Mouse (Mus musculus): Measurements from ENCODE around the gene Phldb2. TPM values are rescaled to one million over a fixed set of nuclear protein-coding genes. Genes with fewer than 3 reads are reported as not detected.

The Phldb2 gene
- polyA plus RNA-seq, 1 experiment from 2014 or later: 31.8 TPM

GRCm38 (mm10) chr16:45922546-45923229 is 30.7 kb downstream of the Phldb2 start:
- WGBS: 57% methylated on average over 8 of the region's 8 CpGs
- H3K9me3 ChIP-seq: no peaks in the 10 kb centered on the region
- peaks cover 15% of the 10 kb centered on the region; the same call in 1 of the 2 replicates for H3K4me1 ChIP-seq (replicated peaks)
- H3K9ac ChIP-seq: no peak overlapping the region
- H3K4me2 ChIP-seq (replicated peaks): no peak overlapping the region
- H3K4me3 ChIP-seq (replicated peaks): no peak overlapping the region
- H3K27me3 ChIP-seq (replicated peaks): no peaks in the 10 kb centered on the region
- ATAC-seq: no peak; the same call in 1 of the 2 replicates
- H3K36me3 ChIP-seq: no peaks in the 10 kb centered on the region
- H3K27ac ChIP-seq: no peak overlapping the region

GRCm38 (mm10) chr16:45919572-45919971 is 33.8 kb downstream of the Phldb2 start:
- Histone ChIP-seq H3K27me3 (replicated peaks) (no peaks in the 10 kb centered on the region), H3K9me3 (no peaks in the 10 kb centered on the region), H3K9ac (no peak overlapping the region), H3K27ac (no peak overlapping the region), H3K4me1 (replicated peaks) (0 out of 2 replicates have a peak, but pooled peaks cover 11% of the 10 kb centered on the region), H3K36me3 (no peaks in the 10 kb centered on the region), H3K4me3 (replicated peaks) (no peak overlapping the region), H3K4me2 (replicated peaks) (no peak overlapping the region)
- 67% methylated on average over 8 of the region's 8 CpGs for WGBS
- ATAC-seq: no peak

GRCm38 (mm10) chr16:45903595-45903994 is 49.8 kb downstream of the Phldb2 start:
- Histone ChIP-seq H3K4me3 (replicated peaks) (no peak overlapping the region), H3K9me3 (no peaks in the 10 kb centered on the region), H3K27me3 (replicated peaks) (no peaks in the 10 kb centered on the region), H3K4me2 (replicated peaks) (no peak overlapping the region), H3K27ac (no peak overlapping the region), H3K4me1 (replicated peaks) (no peaks in the 10 kb centered on the region), H3K36me3 (no peaks in the 10 kb centered on the region), H3K9ac (no peak overlapping the region)
- peak; percentile 83 for ATAC-seq
- 74% methylated on average over 8 of the region's 8 CpGs for WGBS

GRCm38 (mm10) chr16:45898459-45898858 is 54.9 kb downstream of the Phldb2 start:
- Histone ChIP-seq H3K27ac (no peak overlapping the region), H3K9me3 (no peaks in the 10 kb centered on the region), H3K4me2 (replicated peaks) (no peak overlapping the region), H3K9ac (no peak overlapping the region), H3K4me3 (replicated peaks) (no peak overlapping the region), H3K36me3 (no peaks in the 10 kb centered on the region), H3K4me1 (replicated peaks) (no peaks in the 10 kb centered on the region), H3K27me3 (replicated peaks) (no peaks in the 10 kb centered on the region)
- 92% methylated on average over 3 of the region's 3 CpGs for WGBS
- no peak for ATAC-seq

- Histone ChIP-seq H3K27me3 (replicated peaks) (no peaks in the 10 kb centered on the region), H3K4me1 (replicated peaks) (no peaks in the 10 kb centered on the region), H3K9ac (no peak overlapping the region), H3K36me3 (no peaks in the 10 kb centered on the region), H3K4me3 (replicated peaks) (no peak overlapping the region), H3K4me2 (replicated peaks) (no peak overlapping the region), H3K9me3 (no peaks in the 10 kb centered on the region), H3K27ac (no peak overlapping the region)
- ATAC-seq: no peak
- WGBS: 58% methylated on average over 2 of the region's 2 CpGs
Measured at GRCm38 (mm10) chr16:45896587-45896986, 56.8 kb downstream of the Phldb2 start.

GRCm38 (mm10) chr16:45894998-45895397 is 58.4 kb downstream of the Phldb2 start:
- no peak overlapping the region for H3K4me2 ChIP-seq (replicated peaks)

GRCm38 (mm10) chr16:45893796-45894195 is 59.6 kb downstream of the Phldb2 start:
- Histone ChIP-seq H3K27me3 (replicated peaks) (no peaks in the 10 kb centered on the region), H3K4me1 (replicated peaks) (no peaks in the 10 kb centered on the region), H3K27ac (no peak overlapping the region), H3K9ac (no peak overlapping the region), H3K36me3 (no peaks in the 10 kb centered on the region), H3K4me3 (replicated peaks) (no peak overlapping the region), H3K4me2 (replicated peaks) (no peak overlapping the region), H3K9me3 (no peaks in the 10 kb centered on the region)
- ATAC-seq: peak; percentile 34; the same call in 1 of the 2 replicates
- WGBS: 74% methylated on average over 2 of the region's 2 CpGs

More at GRCm38 (mm10) chr16:45894998-45895397, 58.4 kb downstream of the Phldb2 start:
- WGBS: 86% methylated on average over 5 of the region's 5 CpGs
- H3K9me3 ChIP-seq: no peaks in the 10 kb centered on the region
- no peak overlapping the region for H3K27ac ChIP-seq
- H3K4me1 ChIP-seq (replicated peaks): no peaks in the 10 kb centered on the region
- H3K4me3 ChIP-seq (replicated peaks): no peak overlapping the region
- H3K9ac ChIP-seq: no peak overlapping the region
- H3K27me3 ChIP-seq (replicated peaks): no peaks in the 10 kb centered on the region
- no peaks in the 10 kb centered on the region for H3K36me3 ChIP-seq
- no peak for ATAC-seq

GRCm38 (mm10) chr16:45892928-45893327 is 60.5 kb downstream of the Phldb2 start:
- Histone ChIP-seq H3K9me3 (no peaks in the 10 kb centered on the region), H3K9ac (no peak overlapping the region), H3K4me3 (replicated peaks) (no peak overlapping the region), H3K4me1 (replicated peaks) (no peaks in the 10 kb centered on the region), H3K27me3 (replicated peaks) (no peaks in the 10 kb centered on the region), H3K4me2 (replicated peaks) (no peak overlapping the region), H3K36me3 (no peaks in the 10 kb centered on the region), H3K27ac (no peak overlapping the region)
- peak; percentile 55 for ATAC-seq
- 17% methylated on average over 1 of the region's 1 CpGs for WGBS

- 0 out of 2 replicates have a peak, but pooled peaks cover 3% of the 10 kb centered on the region for H3K4me1 ChIP-seq (replicated peaks)
- WGBS: 72% methylated on average over 4 of the region's 4 CpGs
- no peak overlapping the region for H3K9ac ChIP-seq
- H3K4me3 ChIP-seq (replicated peaks): no peak overlapping the region
- no peaks in the 10 kb centered on the region for H3K36me3 ChIP-seq
- H3K4me2 ChIP-seq (replicated peaks): no peak overlapping the region
- H3K27me3 ChIP-seq (replicated peaks): no peaks in the 10 kb centered on the region
- no peaks in the 10 kb centered on the region for H3K9me3 ChIP-seq
- no peak for ATAC-seq
- no peak overlapping the region for H3K27ac ChIP-seq
Measured at GRCm38 (mm10) chr16:45890471-45891200, 62.8 kb downstream of the Phldb2 start.

GRCm38 (mm10) chr16:45889636-45890035 is 63.8 kb downstream of the Phldb2 start:
- Histone ChIP-seq H3K4me1 (replicated peaks) (0 out of 2 replicates have a peak, but pooled peaks cover 3% of the 10 kb centered on the region), H3K27me3 (replicated peaks) (no peaks in the 10 kb centered on the region), H3K36me3 (no peaks in the 10 kb centered on the region), H3K4me2 (replicated peaks) (no peak overlapping the region), H3K4me3 (replicated peaks) (no peak overlapping the region), H3K27ac (no peak overlapping the region), H3K9ac (no peak overlapping the region), H3K9me3 (no peaks in the 10 kb centered on the region)
- 34% methylated on average over 4 of the region's 4 CpGs for WGBS
- ATAC-seq: no peak

GRCm38 (mm10) chr16:45886599-45886998 is 66.8 kb downstream of the Phldb2 start:
- H3K4me3 ChIP-seq (replicated peaks): no peak overlapping the region
- H3K27me3 ChIP-seq (replicated peaks): no peaks in the 10 kb centered on the region
- no peak overlapping the region for H3K4me2 ChIP-seq (replicated peaks)
- no peak overlapping the region for H3K9ac ChIP-seq
- no peak overlapping the region for H3K27ac ChIP-seq
- H3K36me3 ChIP-seq: no peaks in the 10 kb centered on the region
- H3K4me1 ChIP-seq (replicated peaks): 0 out of 2 replicates have a peak, but pooled peaks cover 3% of the 10 kb centered on the region
- peak; percentile 25; the same call in 1 of the 2 replicates for ATAC-seq
- WGBS: 41% methylated on average over 5 of the region's 5 CpGs
- H3K9me3 ChIP-seq: no peaks in the 10 kb centered on the region

- Histone ChIP-seq H3K9me3 (no peaks in the 10 kb centered on the region), H3K4me3 (replicated peaks) (no peak overlapping the region), H3K27me3 (replicated peaks) (no peaks in the 10 kb centered on the region), H3K4me2 (replicated peaks) (no peak overlapping the region), H3K36me3 (no peaks in the 10 kb centered on the region), H3K27ac (no peak overlapping the region), H3K4me1 (replicated peaks) (0 out of 2 replicates have a peak, but pooled peaks cover 3% of the 10 kb centered on the region), H3K9ac (no peak overlapping the region)
- WGBS: 80% methylated on average over 2 of the region's 2 CpGs
- ATAC-seq: no peak
Measured at GRCm38 (mm10) chr16:45884194-45884593, 69.2 kb downstream of the Phldb2 start.
